Mouse (Mus musculus) brain, embryonic 14.5 days (tissue): ENCODE results near the gene Vmn1r210. TPM values are rescaled to one million over a fixed set of nuclear protein-coding genes. Genes with fewer than 3 reads are reported as not detected.
"Not testable (repeated sequence)": the region's sequence is repeated elsewhere in the genome, so short reads cannot be mapped to it uniquely, and the experiment has no call there.

ENCODE experiments used
- DNase-seq: peaks from one replicate; pipeline ENCODE4 v3.0.0-alpha.2; 2011; ENCODE audit warnings: low read depth
- CTCF ChIP-seq: fragments of 200-500 bp; IDR thresholded peaks from 2 replicates; pipeline ENCODE4 v1.5.1; 2012; ENCODE audit warnings: inconsistent platforms, mild to moderate bottlenecking, moderate library complexity, borderline replicate concordance; ENCODE audit not compliant: insufficient read depth, insufficient read length; ENCODE audit errors: extremely low read depth
- POLR2A ChIP-seq: fragments of 200-500 bp; IDR thresholded peaks from 2 replicates; pipeline ENCODE4 v1.6.1; 2012; ENCODE audit warnings: mild to moderate bottlenecking, inconsistent platforms, borderline replicate concordance; ENCODE audit not compliant: poor library complexity, insufficient read depth, insufficient read length, severe bottlenecking; ENCODE audit errors: extremely low read depth
- polyA plus RNA-seq: library from polyadenylated mRNA; depleted of rRNA; stranded (reverse); fragments of >200 nt; gene quantifications from 2 replicates; pipeline ENCODE4 v1.2.3, GENCODE M21; 2012; rRNA removed

Gene Vmn1r210
- not detected in 2 replicates for polyA plus RNA-seq

DNA sequence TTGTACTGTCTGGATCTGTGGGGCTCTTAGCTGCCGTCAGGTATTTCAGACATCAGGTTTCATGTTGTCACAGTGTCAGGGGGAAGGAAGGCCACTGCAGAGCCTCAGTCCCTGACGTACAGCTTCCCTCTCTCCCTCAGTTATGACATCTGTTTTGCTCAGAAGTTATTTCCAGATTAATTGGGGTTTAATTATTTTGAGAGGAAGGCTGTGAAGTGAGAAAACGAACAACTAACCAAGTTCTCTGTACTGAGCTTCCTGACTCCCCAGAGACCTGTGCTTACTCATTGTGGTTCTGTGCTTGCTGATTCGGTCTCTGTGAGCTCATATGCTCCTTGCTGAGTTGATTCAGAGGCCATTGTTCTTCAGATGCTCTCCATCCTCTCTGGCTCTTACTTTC lies at the start of gene Vmn1r210:
TSS of gene Vmn1r210 (minus strand) at position 101 of the 400 bp plus-strand sequence.
- TF ChIP-seq POLR2A, result no peak
- no peak for TF ChIP-seq CTCF
- DNase-seq, result no peak

DNA sequence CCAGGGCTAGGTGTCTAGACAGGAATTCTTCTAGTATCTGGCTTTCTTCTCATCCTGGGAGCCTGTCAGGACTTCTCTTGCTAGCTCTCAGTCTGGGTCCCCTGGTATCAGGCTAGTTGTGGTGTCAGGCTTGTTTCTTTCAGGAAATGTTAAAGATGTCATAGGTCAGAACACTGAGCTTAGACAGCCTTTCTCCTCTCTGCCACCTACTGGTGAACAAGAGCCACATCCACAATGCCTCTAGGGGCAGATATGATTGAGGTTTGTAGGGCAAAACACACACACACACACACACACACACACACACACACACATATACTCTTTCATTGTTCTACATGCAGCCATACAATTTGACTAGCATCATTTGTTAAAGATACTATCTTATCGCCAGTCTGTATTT lies 48.1 kb upstream of the Vmn1r210 start:
- TF ChIP-seq POLR2A (no peak), CTCF (peak; percentile 9; the same call in 1 of the 2 replicates)
- DNase-seq, result no peak

- no peak for TF ChIP-seq POLR2A
- TF ChIP-seq CTCF, result no peak
- no peak for DNase-seq
Measured at GRCm38 (mm10) chr13:22857461-22857860, 26.3 kb upstream of the Vmn1r210 start, which contains the start of gene Vmn1r211. Gene Vmn1r211, minus strand, starts transcription at chr13:22857561.

DNA sequence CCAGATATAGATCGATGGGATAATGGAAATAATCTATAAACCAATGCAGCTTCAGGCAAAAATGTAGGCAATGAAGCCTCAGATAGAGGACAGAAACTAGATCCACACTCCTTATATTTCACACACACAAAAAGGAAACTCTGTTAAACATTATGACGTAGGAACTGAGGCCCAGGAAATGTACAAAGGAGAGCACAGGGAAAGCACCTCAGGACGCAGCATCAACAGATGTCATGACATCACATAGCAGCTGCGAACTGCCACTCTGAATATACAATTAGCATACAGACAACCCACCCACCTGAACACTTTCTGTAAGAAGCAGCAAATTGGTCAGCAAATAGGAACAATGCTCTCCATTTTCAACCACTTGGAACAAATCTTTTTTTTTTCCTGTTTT lies 23.6 kb upstream of the Vmn1r210 start:
- no peak for TF ChIP-seq POLR2A
- no peak for TF ChIP-seq CTCF
- no peak for DNase-seq

GRCm38 (mm10) chr13:22846798-22847197 lies 15.7 kb upstream of the Vmn1r210 start:
- TF ChIP-seq POLR2A (no peak), CTCF (no peak)
- DNase-seq, result no peak

- not testable (repeated sequence) for DNase-seq
Measured at GRCm38 (mm10) chr13:22844304-22844703, 13.2 kb upstream of the Vmn1r210 start.

- peak; percentile 2 for DNase-seq
Measured at GRCm38 (mm10) chr13:22829395-22829794, 1.8 kb downstream of the Vmn1r210 start.

- not testable (repeated sequence) for DNase-seq
Measured at GRCm38 (mm10) chr13:22821601-22822000, 9.5 kb downstream of the Vmn1r210 start.

- DNase-seq, result not testable (repeated sequence)
Measured at GRCm38 (mm10) chr13:22809582-22809981, 21.6 kb downstream of the Vmn1r210 start, which contains the start of gene Vmn1r209. Gene Vmn1r209, minus strand, starts transcription at chr13:22809682.

DNA sequence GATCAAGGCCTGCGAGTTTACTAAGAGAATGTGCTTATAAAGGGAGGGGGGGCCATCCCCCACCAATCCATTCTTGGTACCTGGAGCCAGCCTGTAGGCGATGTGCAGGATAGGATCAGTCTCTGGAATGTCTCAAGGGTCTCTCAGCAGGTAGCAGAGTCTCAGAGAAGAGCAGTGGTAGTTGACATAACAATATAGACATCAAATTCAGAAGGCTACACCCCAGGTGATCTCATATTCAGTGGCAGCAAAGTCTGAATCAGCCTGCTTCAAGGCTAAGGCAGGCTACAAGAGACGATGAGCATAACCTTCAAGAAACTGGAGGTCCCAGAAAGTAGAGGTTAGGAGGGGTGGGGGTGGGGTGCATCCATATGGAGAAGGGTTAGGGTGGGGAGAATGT lies 43.1 kb downstream of the Vmn1r210 start:
- not testable (repeated sequence) for DNase-seq

- DNase-seq, result not testable (repeated sequence)
Measured at GRCm38 (mm10) chr13:22784159-22784558, 47.0 kb downstream of the Vmn1r210 start.

- not testable (repeated sequence) for DNase-seq
Measured at GRCm38 (mm10) chr13:22777300-22777699, 53.8 kb downstream of the Vmn1r210 start, which contains the start of gene Vmn1r208. Gene Vmn1r208, minus strand, starts transcription at chr13:22777400.

Other genes starting within 250 kb of the Vmn1r210 start
- gene Vmn1r205, start 238.3 kb downstream of the Vmn1r210 start, polyA plus RNA-seq, result not detected in 2 replicates
- not detected in 2 replicates for gene Vmn1r206, start 207.1 kb downstream of the Vmn1r210 start, polyA plus RNA-seq
- gene Vmn1r207-ps, start 101.7 kb downstream of the Vmn1r210 start, polyA plus RNA-seq, result not detected in 2 replicates
- gene Vmn1r208, start 53.9 kb downstream of the Vmn1r210 start, polyA plus RNA-seq, result not detected in 2 replicates
- not detected in 2 replicates for gene Vmn1r209, start 21.7 kb downstream of the Vmn1r210 start, polyA plus RNA-seq
- gene Vmn1r211, start 26.2 kb upstream of the Vmn1r210 start, polyA plus RNA-seq, result not detected in 2 replicates
- not detected in 2 replicates for gene Vmn1r212, start 52.9 kb upstream of the Vmn1r210 start, polyA plus RNA-seq
- gene Vmn1r213, start 176.3 kb upstream of the Vmn1r210 start, polyA plus RNA-seq, result not detected in 2 replicates
- gene Vmn1r214, start 199.1 kb upstream of the Vmn1r210 start, polyA plus RNA-seq, result not detected in 2 replicates
- gene Vmn1r215, start 236.7 kb upstream of the Vmn1r210 start, polyA plus RNA-seq, result not detected in 2 replicates